Mouse (Mus musculus) midbrain, embryonic 15.5 days (tissue): ENCODE measurements around the gene Sufu. TPM values are rescaled to one million over a fixed set of nuclear protein-coding genes. Genes with fewer than 3 reads are reported as not detected.

Experiments
- ATAC-seq: fragments of 200-750 bp; cut with Nextera tagmentation; replicated peaks from 2 replicates; pipeline ENCODE4 v1.8.0; 2017; ENCODE audit warnings: moderate TSS enrichment
- H3K27ac ChIP-seq: fragments of 300-500 bp; sonication (generic); 2 replicates; pipeline ENCODE4 v1.5.1; 2015; ENCODE audit warnings: mild to moderate bottlenecking, inconsistent platforms
- H3K27me3 ChIP-seq: fragments of 300-500 bp; sonication (generic); replicated peaks from 2 replicates; pipeline ENCODE4 v1.6.1; 2015; ENCODE audit warnings: inconsistent platforms
- H3K36me3 ChIP-seq: fragments of 300-500 bp; sonication (generic); replicated peaks from 2 replicates; pipeline ENCODE4 v1.6.1; 2015; ENCODE audit warnings: inconsistent platforms
- H3K4me1 ChIP-seq: fragments of 300-500 bp; sonication (generic); 2 replicates; pipeline ENCODE4 v1.6.1; 2015; ENCODE audit warnings: inconsistent platforms
- H3K4me2 ChIP-seq: fragments of 300-500 bp; sonication (generic); 2 replicates; pipeline ENCODE4 v1.6.1; 2015; ENCODE audit warnings: inconsistent platforms, mild to moderate bottlenecking, moderate library complexity
- H3K4me3 ChIP-seq: fragments of 300-500 bp; sonication (generic); 2 replicates; pipeline ENCODE4 v1.5.1; 2015; ENCODE audit warnings: mild to moderate bottlenecking, inconsistent platforms
- H3K9ac ChIP-seq: fragments of 300-500 bp; sonication (generic); 2 replicates; pipeline ENCODE4 v1.6.1; 2015; ENCODE audit warnings: mild to moderate bottlenecking, inconsistent platforms
- H3K9me3 ChIP-seq: fragments of 300-500 bp; sonication (generic); 2 replicates; pipeline ENCODE4 v1.6.1; 2016; ENCODE audit warnings: inconsistent platforms
- WGBS: fragments of 180-500 bp; shearing (Covaris S2); methylation state at CpG from one replicate; pipeline ENCODE4 v1.1.7; 2015; ENCODE audit warnings: mixed read lengths; 5-methylcytosine and 5-hydroxymethylcytosine counted together
- polyA plus RNA-seq: library from polyadenylated mRNA; unstranded; fragments of >200 nt; fragmentation: Nextera tagmentation; extraction: Ambion mirVana; gene quantifications from 2 replicates; pipeline ENCODE4 v1.2.1, GENCODE M21; 2015

Sufu gene
- polyA plus RNA-seq, 1 experiment from 2014 or later = 24.4 TPM

- WGBS = 89% methylated on average over 11 of the region's 11 CpGs
- no peaks in the 10 kb centered on the region for H3K4me1 ChIP-seq
Observed at GRCm38 (mm10) chr19:46363294-46364009, 33.2 kb upstream of the Sufu start.

GRCm38 (mm10) chr19:46367798-46368590, 28.7 kb upstream of the Sufu start:
- H3K9me3 ChIP-seq = no peaks in the 10 kb centered on the region
- H3K27ac ChIP-seq = no peak overlapping the region
- 90% methylated on average over 23 of the region's 23 CpGs for WGBS
- no peak overlapping the region for H3K4me3 ChIP-seq
- no peaks in the 10 kb centered on the region for H3K4me1 ChIP-seq
- H3K27me3 ChIP-seq = no peaks in the 10 kb centered on the region
- no peaks in the 10 kb centered on the region for H3K36me3 ChIP-seq
- no peak overlapping the region for H3K4me2 ChIP-seq
- no peak for ATAC-seq
- H3K9ac ChIP-seq = no peak overlapping the region

More at GRCm38 (mm10) chr19:46363294-46364009, 33.2 kb upstream of the Sufu start:
- Histone ChIP-seq H3K36me3 (no peaks in the 10 kb centered on the region), H3K9me3 (no peaks in the 10 kb centered on the region), H3K27ac (no peak overlapping the region), H3K9ac (no peak overlapping the region), H3K4me2 (no peak overlapping the region), H3K4me3 (no peak overlapping the region), H3K27me3 (peaks cover 2% of the 10 kb centered on the region)
- no peak for ATAC-seq

GRCm38 (mm10) chr19:46369204-46369603, 27.5 kb upstream of the Sufu start:
- ATAC-seq = no peak
- WGBS = 29% methylated on average over 4 of the region's 4 CpGs

GRCm38 (mm10) chr19:46374477-46375088, 22.1 kb upstream of the Sufu start:
- H3K9ac ChIP-seq = no peak overlapping the region
- H3K36me3 ChIP-seq = peaks cover 31% of the 10 kb centered on the region
- ATAC-seq = peak; percentile 51
- no peaks in the 10 kb centered on the region for H3K9me3 ChIP-seq
- 45% methylated on average over 21 of the region's 21 CpGs for WGBS
- no peak overlapping the region for H3K4me3 ChIP-seq
- no peak overlapping the region for H3K27ac ChIP-seq
- H3K4me1 ChIP-seq = no peaks in the 10 kb centered on the region
- no peak overlapping the region for H3K4me2 ChIP-seq
- H3K27me3 ChIP-seq = no peaks in the 10 kb centered on the region

More at GRCm38 (mm10) chr19:46369204-46369603, 27.5 kb upstream of the Sufu start:
- Histone ChIP-seq H3K9ac (no peak overlapping the region), H3K9me3 (no peaks in the 10 kb centered on the region), H3K4me1 (no peaks in the 10 kb centered on the region), H3K4me3 (no peak overlapping the region), H3K27me3 (no peaks in the 10 kb centered on the region), H3K27ac (no peak overlapping the region), H3K36me3 (no peaks in the 10 kb centered on the region), H3K4me2 (no peak overlapping the region)

GRCm38 (mm10) chr19:46375489-46375888, 21.2 kb upstream of the Sufu start:
- ATAC-seq = no peak
- H3K9ac ChIP-seq = no peak overlapping the region
- WGBS = 57% methylated on average over 5 of the region's 5 CpGs
- no peaks in the 10 kb centered on the region for H3K4me1 ChIP-seq
- H3K9me3 ChIP-seq = no peaks in the 10 kb centered on the region
- no peaks in the 10 kb centered on the region for H3K27me3 ChIP-seq
- H3K4me3 ChIP-seq = no peak overlapping the region
- no peak overlapping the region for H3K4me2 ChIP-seq
- H3K36me3 ChIP-seq = peaks cover 40% of the 10 kb centered on the region
- H3K27ac ChIP-seq = 0 out of 2 replicates have a peak overlapping the region, but pooled peaks have one; percentile 45

- Histone ChIP-seq H3K36me3 (peaks cover 42% of the 10 kb centered on the region), H3K4me3 (no peak overlapping the region), H3K27ac (no peak overlapping the region), H3K4me2 (no peak overlapping the region), H3K9me3 (no peaks in the 10 kb centered on the region), H3K27me3 (no peaks in the 10 kb centered on the region), H3K9ac (no peak overlapping the region), H3K4me1 (no peaks in the 10 kb centered on the region)
- ATAC-seq = no peak
- 73% methylated on average over 4 of the region's 4 CpGs for WGBS
Observed at GRCm38 (mm10) chr19:46375891-46376290, 20.8 kb upstream of the Sufu start.

GRCm38 (mm10) chr19:46382275-46382674, 14.4 kb upstream of the Sufu start:
- ATAC-seq = no peak
- WGBS = 92% methylated on average over 9 of the region's 9 CpGs
- no peaks in the 10 kb centered on the region for H3K27me3 ChIP-seq
- no peak overlapping the region for H3K9ac ChIP-seq
- no peak overlapping the region for H3K4me3 ChIP-seq
- H3K4me1 ChIP-seq = no peaks in the 10 kb centered on the region
- H3K4me2 ChIP-seq = no peak overlapping the region
- no peak overlapping the region for H3K27ac ChIP-seq
- H3K36me3 ChIP-seq = peaks cover 80% of the 10 kb centered on the region
- H3K9me3 ChIP-seq = no peaks in the 10 kb centered on the region

GRCm38 (mm10) chr19:46389872-46390271, 6.8 kb upstream of the Sufu start:
- peaks cover 22% of the 10 kb centered on the region for H3K4me1 ChIP-seq
- H3K4me3 ChIP-seq = no peak overlapping the region
- no peak for ATAC-seq
- H3K9me3 ChIP-seq = no peaks in the 10 kb centered on the region
- WGBS = 84% methylated on average over 5 of the region's 5 CpGs
- H3K27me3 ChIP-seq = no peaks in the 10 kb centered on the region
- H3K27ac ChIP-seq = no peak overlapping the region
- no peak overlapping the region for H3K9ac ChIP-seq
- H3K4me2 ChIP-seq = no peak overlapping the region
- peaks cover 15% of the 10 kb centered on the region for H3K36me3 ChIP-seq

- no peak for ATAC-seq
- peaks cover 31% of the 10 kb centered on the region for H3K4me1 ChIP-seq
- H3K9me3 ChIP-seq = no peaks in the 10 kb centered on the region
- no peak overlapping the region for H3K4me3 ChIP-seq
- no peak overlapping the region for H3K4me2 ChIP-seq
- H3K27me3 ChIP-seq = no peaks in the 10 kb centered on the region
- peaks cover 5% of the 10 kb centered on the region; the same call in 1 of the 2 replicates for H3K36me3 ChIP-seq
- 33% methylated on average over 4 of the region's 4 CpGs for WGBS
- no peak overlapping the region for H3K27ac ChIP-seq
- H3K9ac ChIP-seq = no peak overlapping the region
Observed at GRCm38 (mm10) chr19:46392018-46392417, 4.7 kb upstream of the Sufu start.

- H3K36me3 ChIP-seq = 0 out of 2 replicates have a peak, but pooled peaks cover 4% of the 10 kb centered on the region
- WGBS = 5% methylated on average over 10 of the region's 10 CpGs
- H3K4me3 ChIP-seq = peak overlapping the region; percentile 76
- no peaks in the 10 kb centered on the region for H3K27me3 ChIP-seq
- peak overlapping the region; percentile 56 for H3K9ac ChIP-seq
- peaks cover 52% of the 10 kb centered on the region for H3K4me1 ChIP-seq
- H3K9me3 ChIP-seq = no peaks in the 10 kb centered on the region
- ATAC-seq = no peak
- H3K4me2 ChIP-seq = peak overlapping the region; percentile 86
- H3K27ac ChIP-seq = no peak overlapping the region
Observed at GRCm38 (mm10) chr19:46394712-46395108, 2.0 kb upstream of the Sufu start.

- under 1% methylated on average over 51 of the region's 51 CpGs for WGBS
- Histone ChIP-seq H3K9me3 (no peaks in the 10 kb centered on the region), H3K4me3 (peak within 1 kb of the TSS; percentile 76), H3K27ac (peak within 1 kb of the TSS; percentile 86), H3K4me2 (peak within 1 kb of the TSS; percentile 86), H3K36me3 (0 out of 2 replicates have a peak, but pooled peaks cover 4% of the 10 kb centered on the region), H3K9ac (peak within 1 kb of the TSS; percentile 90), H3K4me1 (peaks cover 52% of the 10 kb centered on the region), H3K27me3 (no peaks in the 10 kb centered on the region)
- peak; percentile 96 for ATAC-seq
Observed at GRCm38 (mm10) chr19:46395109-46396009, 1.3 kb upstream of the Sufu start, which contains the start of gene Actr1a. TSS of gene Actr1a (minus strand) at chr19:46395748.
